Mouse (Mus musculus): ENCODE data around the gene Ntng2. TPM values are rescaled to one million over a fixed set of nuclear protein-coding genes. Genes with fewer than 3 reads are reported as not detected.
A peak's percentile ranks its signal among the peaks of the same experiment; 100 is the strongest.

Ntng2 gene
- polyA plus RNA-seq, 1 experiment from 2014 or later = 6.6 TPM

- no peak overlapping the region for H3K27ac ChIP-seq (ENCODE audit: low read depth, low read length)
- peaks cover 5% of the 10 kb centered on the region; the same call in 1 of the 2 replicates for H3K4me1 ChIP-seq (ENCODE audit: control insufficient read depth, insufficient read depth, low read length)
- no peaks in the 10 kb centered on the region for H3K36me3 ChIP-seq (ENCODE audit: control insufficient read depth, insufficient read depth, low read length)
- no peak overlapping the region for H3K9ac ChIP-seq (ENCODE audit: low read length)
- H3K4me3 ChIP-seq (ENCODE audit: low read depth, low read length) = no peak overlapping the region
- no peaks in the 10 kb centered on the region for H3K9me3 ChIP-seq (replicated peaks; ENCODE audit: control insufficient read depth, low read length)
- WGBS = 87% methylated on average over 5 of the region's 5 CpGs
- H3K4me2 ChIP-seq (ENCODE audit: low read length) = no peak overlapping the region
- H3K27me3 ChIP-seq (replicated peaks; ENCODE audit: control insufficient read depth, insufficient read depth, low read length) = peaks cover 7% of the 10 kb centered on the region; the same call in 1 of the 2 replicates
- ATAC-seq = no peak
- no peak for DNase-seq (ENCODE audit: low spot score)
These were observed 54.4 kb downstream of the Ntng2 start for GRCm38 (mm10) chr2:29198446-29198845.

- H3K9ac ChIP-seq (ENCODE audit: low read length) = no peak overlapping the region
- H3K4me3 ChIP-seq (ENCODE audit: low read depth, low read length) = no peak overlapping the region
- peaks cover 7% of the 10 kb centered on the region; the same call in 1 of the 2 replicates for H3K27me3 ChIP-seq (replicated peaks; ENCODE audit: control insufficient read depth, insufficient read depth, low read length)
- H3K4me1 ChIP-seq (ENCODE audit: control insufficient read depth, insufficient read depth, low read length) = peaks cover 5% of the 10 kb centered on the region; the same call in 1 of the 2 replicates
- ATAC-seq (no peak), DNase-seq (ENCODE audit: low spot score) (no peak)
- H3K36me3 ChIP-seq (ENCODE audit: control insufficient read depth, insufficient read depth, low read length) = no peaks in the 10 kb centered on the region
- 74% methylated on average over 12 of the region's 12 CpGs for WGBS
- no peaks in the 10 kb centered on the region for H3K9me3 ChIP-seq (replicated peaks; ENCODE audit: control insufficient read depth, low read length)
- H3K4me2 ChIP-seq (ENCODE audit: low read length) = no peak overlapping the region
- H3K27ac ChIP-seq (ENCODE audit: low read depth, low read length) = no peak overlapping the region
These were observed 56.0 kb downstream of the Ntng2 start for GRCm38 (mm10) chr2:29196844-29197243.

- Histone ChIP-seq H3K4me3 (ENCODE audit: low read depth, low read length) (peak overlapping the region; percentile 42), H3K27me3 (replicated peaks; ENCODE audit: control insufficient read depth, insufficient read depth, low read length) (peaks cover 7% of the 10 kb centered on the region; the same call in 1 of the 2 replicates), H3K4me2 (ENCODE audit: low read length) (peak overlapping the region; percentile 93), H3K9ac (ENCODE audit: low read length) (peak overlapping the region; percentile 62), H3K9me3 (replicated peaks; ENCODE audit: control insufficient read depth, low read length) (no peaks in the 10 kb centered on the region), H3K4me1 (ENCODE audit: control insufficient read depth, insufficient read depth, low read length) (peaks cover 5% of the 10 kb centered on the region; the same call in 1 of the 2 replicates), H3K36me3 (ENCODE audit: control insufficient read depth, insufficient read depth, low read length) (no peaks in the 10 kb centered on the region), H3K27ac (ENCODE audit: low read depth, low read length) (no peak overlapping the region)
- ATAC-seq (peak; percentile 73), DNase-seq (ENCODE audit: low spot score) (peak; percentile 56)
- 1% methylated on average over 58 of the region's 61 CpGs for WGBS
These were observed 58.0 kb downstream of the Ntng2 start for GRCm38 (mm10) chr2:29194547-29195463.

GRCm38 (mm10) chr2:29193819-29194546, 58.8 kb downstream of the Ntng2 start:
- peak overlapping the region; percentile 93 for H3K4me2 ChIP-seq (ENCODE audit: low read length)
- peaks cover 5% of the 10 kb centered on the region; the same call in 1 of the 2 replicates for H3K4me1 ChIP-seq (ENCODE audit: control insufficient read depth, insufficient read depth, low read length)
- no peaks in the 10 kb centered on the region for H3K9me3 ChIP-seq (replicated peaks; ENCODE audit: control insufficient read depth, low read length)
- no peak overlapping the region for H3K27ac ChIP-seq (ENCODE audit: low read depth, low read length)
- H3K36me3 ChIP-seq (ENCODE audit: control insufficient read depth, insufficient read depth, low read length) = no peaks in the 10 kb centered on the region
- H3K4me3 ChIP-seq (ENCODE audit: low read depth, low read length) = peak overlapping the region; percentile 42
- ATAC-seq (no peak; the same call in 1 of the 2 replicates), DNase-seq (ENCODE audit: low spot score) (peak; percentile 54)
- peak overlapping the region; percentile 29; the same call in 1 of the 2 replicates for H3K9ac ChIP-seq (ENCODE audit: low read length)
- WGBS = 12% methylated on average over 16 of the region's 16 CpGs
- peaks cover 7% of the 10 kb centered on the region; the same call in 1 of the 2 replicates for H3K27me3 ChIP-seq (replicated peaks; ENCODE audit: control insufficient read depth, insufficient read depth, low read length)

- H3K4me2 ChIP-seq (ENCODE audit: low read length) = no peak overlapping the region
- peaks cover 5% of the 10 kb centered on the region; the same call in 1 of the 2 replicates for H3K27me3 ChIP-seq (replicated peaks; ENCODE audit: control insufficient read depth, insufficient read depth, low read length)
- no peak overlapping the region for H3K27ac ChIP-seq (ENCODE audit: low read depth, low read length)
- no peaks in the 10 kb centered on the region for H3K36me3 ChIP-seq (ENCODE audit: control insufficient read depth, insufficient read depth, low read length)
- H3K9ac ChIP-seq (ENCODE audit: low read length) = no peak overlapping the region
- DNase-seq (ENCODE audit: low spot score) (no peak), ATAC-seq (no peak)
- 85% methylated on average over 8 of the region's 8 CpGs for WGBS
- H3K9me3 ChIP-seq (replicated peaks; ENCODE audit: control insufficient read depth, low read length) = no peaks in the 10 kb centered on the region
- H3K4me1 ChIP-seq (ENCODE audit: control insufficient read depth, insufficient read depth, low read length) = peaks cover 5% of the 10 kb centered on the region; the same call in 1 of the 2 replicates
- H3K4me3 ChIP-seq (ENCODE audit: low read depth, low read length) = no peak overlapping the region
These were observed 60.1 kb downstream of the Ntng2 start for GRCm38 (mm10) chr2:29192629-29193278.

GRCm38 (mm10) chr2:29191216-29192215, 61.3 kb downstream of the Ntng2 start:
- H3K27me3 ChIP-seq (replicated peaks; ENCODE audit: control insufficient read depth, insufficient read depth, low read length) = peaks cover 5% of the 10 kb centered on the region; the same call in 1 of the 2 replicates
- no peak overlapping the region for H3K9ac ChIP-seq (ENCODE audit: low read length)
- WGBS = 87% methylated on average over 10 of the region's 10 CpGs
- H3K4me3 ChIP-seq (ENCODE audit: low read depth, low read length) = no peak overlapping the region
- H3K9me3 ChIP-seq (replicated peaks; ENCODE audit: control insufficient read depth, low read length) = no peaks in the 10 kb centered on the region
- peaks cover 5% of the 10 kb centered on the region; the same call in 1 of the 2 replicates for H3K4me1 ChIP-seq (ENCODE audit: control insufficient read depth, insufficient read depth, low read length)
- ATAC-seq (no peak), DNase-seq (ENCODE audit: low spot score) (no peak)
- H3K27ac ChIP-seq (ENCODE audit: low read depth, low read length) = no peak overlapping the region
- no peak overlapping the region for H3K4me2 ChIP-seq (ENCODE audit: low read length)
- H3K36me3 ChIP-seq (ENCODE audit: control insufficient read depth, insufficient read depth, low read length) = no peaks in the 10 kb centered on the region

GRCm38 (mm10) chr2:29190392-29190791, 62.4 kb downstream of the Ntng2 start:
- no peaks in the 10 kb centered on the region for H3K36me3 ChIP-seq (ENCODE audit: control insufficient read depth, insufficient read depth, low read length)
- ATAC-seq = no peak
- H3K4me3 ChIP-seq (ENCODE audit: low read depth, low read length) = no peak overlapping the region
- H3K9ac ChIP-seq (ENCODE audit: low read length) = no peak overlapping the region
- H3K27ac ChIP-seq (ENCODE audit: low read depth, low read length) = no peak overlapping the region
- no peak for DNase-seq (ENCODE audit: low spot score)
- H3K4me2 ChIP-seq (ENCODE audit: low read length) = no peak overlapping the region
- 86% methylated on average over 7 of the region's 7 CpGs for WGBS
- no peaks in the 10 kb centered on the region for H3K27me3 ChIP-seq (replicated peaks; ENCODE audit: control insufficient read depth, insufficient read depth, low read length)
- peaks cover 5% of the 10 kb centered on the region; the same call in 1 of the 2 replicates for H3K4me1 ChIP-seq (ENCODE audit: control insufficient read depth, insufficient read depth, low read length)
- no peaks in the 10 kb centered on the region for H3K9me3 ChIP-seq (replicated peaks; ENCODE audit: control insufficient read depth, low read length)
